Mouse (Mus musculus) lung, adult 2 months (tissue): ENCODE data around the gene Gm21903. TPM values are rescaled to one million over a fixed set of nuclear protein-coding genes. Genes with fewer than 3 reads are reported as not detected.
"Not testable (repeated sequence)": the region's sequence is repeated elsewhere in the genome, so short reads cannot be mapped to it uniquely, and the experiment has no call there.

Experiments used
- DNase-seq: peaks from one replicate; pipeline ENCODE4 v3.0.0; 2022
- H3K4me1 ChIP-seq: fragments of 200-500 bp; 2 replicates; pipeline ENCODE4 v1.6.1; 2011; ENCODE audit warnings: low read length; ENCODE audit not compliant: control insufficient read depth, insufficient read depth
- H3K4me3 ChIP-seq: fragments of 200-500 bp; replicated peaks from 2 replicates; pipeline ENCODE3; 2011; ENCODE audit warnings: low read depth, mild to moderate bottlenecking, control low read depth, low read length; ENCODE audit errors: extremely low read depth
- CTCF ChIP-seq: fragments of 200-500 bp; IDR thresholded peaks from 2 replicates; pipeline ENCODE4 v1.5.1; 2011; ENCODE audit warnings: mild to moderate bottlenecking, low read length, control low read depth; ENCODE audit not compliant: insufficient read depth
- POLR2A ChIP-seq: fragments of 200-500 bp; IDR thresholded peaks from 2 replicates; pipeline ENCODE4 v1.6.1; 2011; ENCODE audit warnings: low read depth, mild to moderate bottlenecking, control low read depth, low read length, borderline replicate concordance; ENCODE audit errors: extremely low read depth
- WGBS: fragments of 180-500 bp; shearing (Covaris S2); methylation state at CpG from one replicate; pipeline ENCODE4 v1.1.7; 2018; 5-methylcytosine and 5-hydroxymethylcytosine counted together
- polyA plus RNA-seq: library from polyadenylated mRNA; depleted of rRNA; stranded (reverse); fragments of >200 nt; gene quantifications from 2 replicates; pipeline ENCODE4 v1.2.3, GENCODE M21; 2012; rRNA removed

Gm21903 gene
- polyA plus RNA-seq = not detected in 2 replicates

- no peak within 1 kb of the TSS for H3K4me3 ChIP-seq
- no peak for DNase-seq
- H3K4me1 ChIP-seq = no peaks in the 10 kb centered on the region
- TF ChIP-seq POLR2A = no peak
- no peak for TF ChIP-seq CTCF
These were observed at the start of gene Gm21903 for GRCm38 (mm10) chr17:39043241-39043640. Gm21903 (minus strand) TSS chr17:39043341.

- no peak for DNase-seq
These were observed 33.8 kb upstream of the Gm21903 start, which contains the start of gene Esp23 for GRCm38 (mm10) chr17:39076937-39077336. Esp23 (minus strand) TSS chr17:39077037.

GRCm38 (mm10) chr17:39063641-39064040 is 20.5 kb upstream of the Gm21903 start:
- Histone ChIP-seq H3K4me1 (no peaks in the 10 kb centered on the region), H3K4me3 (no peak overlapping the region)
- no peak for DNase-seq
- no peak for TF ChIP-seq POLR2A
- no peak for TF ChIP-seq CTCF

More at GRCm38 (mm10) chr17:39076937-39077336, 33.8 kb upstream of the Gm21903 start, which contains the start of gene Esp23:
- TF ChIP-seq POLR2A (no peak), CTCF (no peak)
- Histone ChIP-seq H3K4me3 (no peak within 1 kb of the TSS), H3K4me1 (no peaks in the 10 kb centered on the region)
- 30% methylated on average over 1 of the region's 1 CpGs for WGBS

GRCm38 (mm10) chr17:39036395-39036794 is 6.7 kb downstream of the Gm21903 start, which contains the start of gene Esp24:
Esp24 (plus strand) TSS chr17:39036695.
- not testable (repeated sequence) for H3K4me1 ChIP-seq, DNase-seq, H3K4me3 ChIP-seq
- WGBS = 83% methylated on average over 3 of the region's 3 CpGs

- 61% methylated on average over 14 of the region's 14 CpGs for WGBS
- DNase-seq = no peak
These were observed 26.0 kb downstream of the Gm21903 start for GRCm38 (mm10) chr17:39017184-39017583.

GRCm38 (mm10) chr17:39010675-39011638 is 32.2 kb downstream of the Gm21903 start:
- no peak for TF ChIP-seq POLR2A
- no peak for TF ChIP-seq CTCF
- WGBS = 38% methylated on average over 30 of the region's 30 CpGs
- Histone ChIP-seq H3K4me1 (no peaks in the 10 kb centered on the region), H3K4me3 (no peak overlapping the region)
- no peak for DNase-seq

More at GRCm38 (mm10) chr17:39017184-39017583, 26.0 kb downstream of the Gm21903 start:
- TF ChIP-seq POLR2A (no peak), CTCF (no peak)
- no peak overlapping the region for H3K4me3 ChIP-seq
- H3K4me1 ChIP-seq = no peaks in the 10 kb centered on the region

GRCm38 (mm10) chr17:39009846-39010245 is 33.3 kb downstream of the Gm21903 start:
- H3K4me1 ChIP-seq = no peaks in the 10 kb centered on the region
- no peak overlapping the region for H3K4me3 ChIP-seq
- no peak for DNase-seq
- 87% methylated on average over 1 of the region's 1 CpGs for WGBS
- TF ChIP-seq POLR2A (no peak), CTCF (no peak)

Other genes starting within 250 kb of the Gm21903 start
- gene Esp24, start 6.6 kb downstream of the Gm21903 start, polyA plus RNA-seq = not detected in 2 replicates
- gene Esp23, start 33.7 kb upstream of the Gm21903 start, polyA plus RNA-seq = not detected in 2 replicates
- gene Esp22, start 52.0 kb upstream of the Gm21903 start, polyA plus RNA-seq = not detected in 2 replicates